Mouse (Mus musculus) CH12.LX (cell line): ENCODE data around the gene Cfap44. TPM values are rescaled to one million over a fixed set of nuclear protein-coding genes. Genes with fewer than 3 reads are reported as not detected.
"Not testable (repeated sequence)": the region's sequence is repeated elsewhere in the genome, so short reads cannot be mapped to it uniquely, and the experiment has no call there.

Experiments
- DNase-seq: peaks from one replicate; pipeline ENCODE4 v3.0.0-alpha.2; 2013; ENCODE audit errors: extremely low read depth
- H3K27ac ChIP-seq: 2 replicates; pipeline ENCODE4 v1.5.1; 2012; ENCODE audit warnings: low read depth, mild to moderate bottlenecking, control low read depth, moderate library complexity; ENCODE audit not compliant: insufficient read depth
- H3K27me3 ChIP-seq: replicated peaks from 2 replicates; pipeline ENCODE3; 2012; ENCODE audit warnings: inconsistent platforms
- H3K36me3 ChIP-seq, 2 experiments: replicated peaks in 1 of 2; 2 replicates each; pipeline versions ENCODE3 to v1.6.1; 2012; ENCODE audit warnings: inconsistent platforms in 1 of 2, low read length in 1 of 2, mild to moderate bottlenecking in 1 of 2, mixed read lengths in 1 of 2, moderate library complexity in 1 of 2; ENCODE audit not compliant: control insufficient read depth in 1 of 2, insufficient read depth in 1 of 2
- H3K4me1 ChIP-seq, 2 experiments: 2 replicates each; pipeline ENCODE4 v1.6.1; 2012; ENCODE audit warnings: inconsistent platforms in 1 of 2, moderate library complexity in 1 of 2; ENCODE audit not compliant: insufficient read depth in 2 of 2, control insufficient read depth in 1 of 2
- H3K4me2 ChIP-seq: 2 replicates; pipeline ENCODE4 v1.6.1; 2012; ENCODE audit warnings: low read depth, mild to moderate bottlenecking, control low read depth; ENCODE audit not compliant: poor library complexity, insufficient read depth, severe bottlenecking
- H3K4me3 ChIP-seq, 3 experiments: fragments of 150-350 bp in 1 of 3; sonication (generic) in 1 of 3; replicated peaks in 1 of 3; 2 replicates each; pipeline versions ENCODE3 to v1.5.1; 2011 to 2012; ENCODE audit warnings: low read depth in 2 of 3, low read length in 2 of 3, mild to moderate bottlenecking in 2 of 3, moderate library complexity in 2 of 3, control low read depth in 1 of 3, improper control_type of control experiment in 1 of 3, inconsistent platforms in 1 of 3, mixed read lengths in 1 of 3; ENCODE audit not compliant: poor library complexity in 1 of 3
- H3K79me2 ChIP-seq: replicated peaks from 2 replicates; pipeline ENCODE4 v1.6.1; 2012; ENCODE audit warnings: mild to moderate bottlenecking, moderate library complexity; ENCODE audit not compliant: control insufficient read depth, poor library complexity, insufficient read depth, severe bottlenecking; ENCODE audit errors: extremely low read depth
- H3K9ac ChIP-seq: 2 replicates; pipeline ENCODE4 v1.6.1; 2012; ENCODE audit warnings: low read depth, mild to moderate bottlenecking, control low read depth, moderate library complexity; ENCODE audit not compliant: insufficient read depth
- H3K9me3 ChIP-seq: replicated peaks from 2 replicates; pipeline ENCODE3; 2012; ENCODE audit warnings: low read length, inconsistent platforms, mixed read lengths
- CHD2 ChIP-seq: IDR thresholded peaks from 2 replicates; pipeline ENCODE4 v1.6.1; 2011; ENCODE audit warnings: low read length, improper control_type of control experiment
- CTCF ChIP-seq, 2 experiments: IDR thresholded peaks in 1 of 2; conservative IDR thresholded peaks in 1 of 2; 2 replicates each; pipeline ENCODE4 v1.5.1; 2011 to 2012; ENCODE audit warnings: low read depth in 2 of 2, low read length in 2 of 2, improper control_type of control experiment in 1 of 2, inconsistent platforms in 1 of 2, mild to moderate bottlenecking in 1 of 2, moderate library complexity in 1 of 2
- E2F4 ChIP-seq: IDR thresholded peaks from 2 replicates; pipeline ENCODE4 v1.6.1; 2011; ENCODE audit warnings: low read depth, low read length, improper control_type of control experiment; ENCODE audit not compliant: insufficient replicate concordance
- ELF1 ChIP-seq: IDR thresholded peaks from 2 replicates; pipeline ENCODE4 v1.6.1; 2014; ENCODE audit warnings: low read depth, mild to moderate bottlenecking, inconsistent platforms, low read length, improper control_type of control experiment
- EP300 ChIP-seq: IDR thresholded peaks from 2 replicates; pipeline ENCODE4 v1.6.1; 2011; ENCODE audit warnings: low read length, improper control_type of control experiment
- GABPA ChIP-seq: IDR thresholded peaks from 2 replicates; pipeline ENCODE4 v1.6.1; 2012; ENCODE audit warnings: low read depth, low read length, improper control_type of control experiment, inconsistent platforms; ENCODE audit not compliant: insufficient replicate concordance
- IRF4 ChIP-seq: IDR thresholded peaks from 2 replicates; pipeline ENCODE4 v1.6.1; 2014; ENCODE audit warnings: low read depth, mild to moderate bottlenecking, inconsistent platforms, low read length, improper control_type of control experiment
- MAFK ChIP-seq: IDR thresholded peaks from 2 replicates; pipeline ENCODE4 v1.6.1; 2011; ENCODE audit warnings: low read length, improper control_type of control experiment; ENCODE audit not compliant: insufficient replicate concordance
- MAX ChIP-seq: IDR thresholded peaks from 2 replicates; pipeline ENCODE4 v1.6.1; 2011; ENCODE audit warnings: low read length, improper control_type of control experiment
- MYC ChIP-seq: IDR thresholded peaks from 2 replicates; pipeline ENCODE4 v1.6.1; 2011; ENCODE audit warnings: low read depth, mild to moderate bottlenecking, improper control_type of control experiment, low read length
- NELFE ChIP-seq: IDR thresholded peaks from 2 replicates; pipeline ENCODE4 v1.6.1; 2011; ENCODE audit warnings: low read depth, low read length, improper control_type of control experiment
- RAD21 ChIP-seq: IDR thresholded peaks from 2 replicates; pipeline ENCODE4 v1.6.1; 2011; ENCODE audit warnings: low read depth, mild to moderate bottlenecking, low read length, improper control_type of control experiment, moderate library complexity
- RCOR1 ChIP-seq: conservative IDR thresholded peaks from 2 replicates; pipeline ENCODE4 v1.6.1; 2012; ENCODE audit warnings: low read depth, mild to moderate bottlenecking, inconsistent platforms, low read length, improper control_type of control experiment
- SIN3A ChIP-seq: IDR thresholded peaks from 2 replicates; pipeline ENCODE4 v1.6.1; 2012; ENCODE audit warnings: low read length, improper control_type of control experiment, inconsistent platforms
- SMC3 ChIP-seq: IDR thresholded peaks from 2 replicates; pipeline ENCODE4 v1.6.1; 2011; ENCODE audit warnings: low read depth, low read length, improper control_type of control experiment
- TBP ChIP-seq: conservative IDR thresholded peaks from 2 replicates; pipeline ENCODE4 v1.6.1; 2011; ENCODE audit warnings: low read depth, low read length, improper control_type of control experiment
- UBTF ChIP-seq: IDR thresholded peaks from 2 replicates; pipeline ENCODE4 v1.6.1; 2012; ENCODE audit warnings: low read depth, mild to moderate bottlenecking, inconsistent platforms, low read length, improper control_type of control experiment, moderate library complexity
- ZC3H11A ChIP-seq: IDR thresholded peaks from 2 replicates; pipeline ENCODE4 v1.6.1; 2012; ENCODE audit warnings: low read depth, mild to moderate bottlenecking, inconsistent platforms, low read length, improper control_type of control experiment
- ZMIZ1 ChIP-seq: IDR thresholded peaks from 2 replicates; pipeline ENCODE4 v1.6.1; 2012; ENCODE audit warnings: low read depth, mild to moderate bottlenecking, inconsistent platforms, low read length, improper control_type of control experiment
- dilution Hi-C: fragments of 300-500 bp; cut with MboI; formaldehyde crosslinking; loops from 2 replicates; pipeline ENCODE4 v1.14.3; 2020; ENCODE audit warnings: low sequenced_read_pairs; ENCODE audit not compliant: extremely low pct_unique_long_range_greater_than_20kb, extremely low pct_ligation_motif_present
- in situ Hi-C: fragments of 300-500 bp; cut with MboI; formaldehyde crosslinking; loops from 3 replicates; pipeline ENCODE4 v1.14.3; 2019; ENCODE audit warnings: low sequenced_read_pairs, low pct_ligation_motif_present, low pct_unique_long_range_greater_than_20kb, mixed read lengths
- polyA plus RNA-seq: library from polyadenylated mRNA; unstranded; fragments of >175 nt; gene quantifications from 2 replicates; pipeline ENCODE4 v1.2.1, GENCODE M21; 2012; ENCODE audit warnings: low read depth; ENCODE audit not compliant: insufficient read length
- total RNA-seq, 2 experiments: library from RNA; depleted of rRNA; stranded (reverse); fragments of 300-350 nt in 1 of 2; fragments of >200 nt in 1 of 2; gene quantifications; 2 replicates each; pipeline ENCODE4 v1.2.3; 2012 to 2014

Gene Cfap44
- total and polyA plus RNA-seq, 3 experiments, result not detected

DNA sequence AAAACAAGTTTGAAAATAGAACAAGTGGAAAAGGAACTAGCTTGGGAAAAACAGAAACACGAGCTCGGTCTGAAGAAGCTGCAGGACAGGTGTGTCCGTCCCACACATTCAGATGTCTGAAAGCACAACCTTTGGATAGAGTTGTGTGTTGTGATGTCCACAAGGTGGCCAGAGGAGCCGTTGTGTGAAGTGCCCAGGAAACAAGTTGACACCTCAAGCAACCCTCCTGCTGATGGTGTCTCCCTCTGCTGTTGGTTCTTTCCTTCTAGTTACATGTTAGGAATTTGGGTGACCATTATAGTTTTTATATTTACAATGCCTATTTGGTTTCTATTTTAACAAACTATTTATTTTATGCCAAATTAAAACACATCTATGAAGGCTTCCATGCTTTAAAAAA lies 40.9 kb downstream of the Cfap44 start:
- DNase-seq, result peak; percentile 37
- Histone ChIP-seq H3K4me1 (no peaks in the 10 kb centered on the region), H3K9me3 (no peaks in the 10 kb centered on the region), H3K9ac (no peak overlapping the region), H3K79me2 (no peaks in the 10 kb centered on the region), H3K36me3 (no peaks in the 10 kb centered on the region), H3K27me3 (no peaks in the 10 kb centered on the region), H3K4me2 (no peak overlapping the region), H3K4me3 (no peak overlapping the region), H3K27ac (no peak overlapping the region)
- TF ChIP-seq RAD21 (peak; percentile 52), SMC3 (peak; percentile 75), CTCF (conservative IDR thresholded peaks at IDR 0.05 in 1 of 2, IDR thresholded peaks at IDR 0.05 in 1 of 2; ENCODE audit: low read depth in 2 of 2, low read length in 2 of 2) (peak in 1 of 2 experiments; percentile 87; a peak in 2 of 4 replicates), SIN3A (0 out of 2 replicates have a peak, but pooled peaks have one; percentile 28), GABPA (no peak)
- in situ Hi-C loops (no loop called here), dilution Hi-C loops (no loop called here)

- H3K4me2 ChIP-seq, dilution Hi-C loops, H3K27me3 ChIP-seq, H3K4me1 ChIP-seq, H3K4me3 ChIP-seq, H3K36me3 ChIP-seq, H3K27ac ChIP-seq, H3K9ac ChIP-seq, DNase-seq, in situ Hi-C loops, H3K9me3 ChIP-seq, H3K79me2 ChIP-seq: not testable (repeated sequence)
These were observed 47.3 kb downstream of the Cfap44 start for GRCm38 (mm10) chr16:44441913-44442312.

- Histone ChIP-seq H3K36me3 (no peaks in the 10 kb centered on the region), H3K79me2 (no peaks in the 10 kb centered on the region), H3K9me3 (no peaks in the 10 kb centered on the region), H3K4me1 (peaks cover 3 to 9% of the 10 kb centered on the region in 2 experiments; a peak in 2 of 4 replicates), H3K4me2 (no peak overlapping the region), H3K9ac (no peak overlapping the region), H3K27ac (no peak overlapping the region), H3K4me3 (no peak overlapping the region), H3K27me3 (no peaks in the 10 kb centered on the region)
- DNase-seq, result no peak
- dilution Hi-C loops (no loop called here), in situ Hi-C loops (no loop called here)
- TF ChIP-seq UBTF (no peak), MAX (no peak), MYC (no peak), ZMIZ1 (no peak), NELFE (no peak), TBP (no peak), ELF1 (no peak), IRF4 (no peak), CHD2 (no peak), RCOR1 (no peak), CTCF (conservative IDR thresholded peaks at IDR 0.05 in 1 of 2, IDR thresholded peaks at IDR 0.05 in 1 of 2; ENCODE audit: low read depth in 2 of 2, low read length in 2 of 2) (no peak), RAD21 (no peak), ZC3H11A (no peak), EP300 (no peak), E2F4 (no peak), MAFK (no peak)
These were observed 63.3 kb downstream of the Cfap44 start for GRCm38 (mm10) chr16:44457858-44458257.
